Mouse (Mus musculus): ENCODE measurements around the gene Ddi2. TPM values are rescaled to one million over a fixed set of nuclear protein-coding genes. Genes with fewer than 3 reads are reported as not detected.

The Ddi2 gene
- polyA plus RNA-seq, 1 experiment from 2014 or later, result 15.4 TPM

DNA sequence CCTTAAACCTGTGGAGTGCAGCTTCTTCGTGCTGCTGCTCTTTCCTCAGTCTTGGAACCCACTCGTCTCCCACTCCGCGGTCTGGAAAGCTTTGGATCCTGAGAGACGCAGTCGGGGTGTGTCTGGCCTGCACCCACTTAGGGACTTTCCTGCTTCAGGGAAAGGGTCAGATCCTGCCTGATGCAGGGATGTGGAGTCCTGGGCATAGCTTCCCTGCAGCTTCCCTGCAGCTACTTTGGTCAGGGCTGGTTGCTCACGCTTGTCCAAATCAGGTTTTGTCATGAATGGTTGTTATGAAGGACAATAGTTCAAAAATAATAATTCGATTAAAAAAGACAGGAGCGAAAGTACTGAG, 12.0 kb upstream of the Ddi2 start:
- peak overlapping the region; percentile 37 for H3K4me3 ChIP-seq
- no peaks in the 10 kb centered on the region for H3K27me3 ChIP-seq
- peak overlapping the region; percentile 60 for H3K9ac ChIP-seq
- no peaks in the 10 kb centered on the region for H3K9me3 ChIP-seq
- WGBS, result 25% methylated on average over 9 of the region's 9 CpGs
- no peaks in the 10 kb centered on the region for H3K36me3 ChIP-seq
- 0 out of 2 replicates have a peak overlapping the region, but pooled peaks have one; percentile 15 for H3K27ac ChIP-seq (replicated peaks)
- peak; percentile 64 for ATAC-seq (ENCODE audit: low read depth)
- H3K4me1 ChIP-seq (replicated peaks), result peaks cover 8% of the 10 kb centered on the region; the same call in 1 of the 2 replicates
- peak overlapping the region; percentile 56 for H3K4me2 ChIP-seq

DNA sequence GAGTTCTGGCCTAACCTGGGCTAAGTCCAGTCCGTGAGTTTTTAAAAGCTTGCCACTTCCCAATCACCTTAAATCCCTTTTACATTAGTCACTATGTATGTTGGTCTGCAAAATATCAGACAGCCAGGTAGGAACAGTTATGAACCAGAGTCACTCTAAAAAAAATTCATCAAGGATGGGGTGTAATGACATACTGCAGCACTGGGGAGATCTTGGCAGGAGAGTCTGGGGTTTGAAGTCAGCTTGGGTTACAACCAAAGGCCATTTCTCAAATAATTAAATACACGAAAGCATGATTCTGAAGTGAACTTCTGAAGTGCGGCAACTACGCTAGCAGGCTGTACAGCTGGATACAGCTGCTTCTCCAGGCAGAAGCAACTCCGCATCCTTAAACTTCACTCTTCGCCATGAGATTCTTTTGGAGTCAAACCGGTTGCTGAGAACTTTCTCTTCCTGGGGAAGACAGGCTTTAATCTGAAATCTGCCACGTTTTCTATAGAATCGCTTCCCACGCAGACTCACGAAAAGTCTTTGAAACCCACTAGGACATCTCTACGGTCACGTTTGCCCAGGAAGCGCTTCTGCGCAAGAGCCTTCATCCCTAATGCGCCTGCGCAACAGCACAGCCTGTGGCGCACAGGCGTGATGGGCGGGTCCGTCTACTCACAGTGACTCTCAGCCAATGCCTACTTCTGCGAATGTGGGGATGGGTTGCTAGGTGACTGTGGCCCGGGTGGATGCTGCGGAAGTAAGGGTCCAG, 11.4 kb upstream of the Ddi2 start:
- Histone ChIP-seq H3K27me3 (no peaks in the 10 kb centered on the region), H3K9me3 (no peaks in the 10 kb centered on the region), H3K4me2 (peak overlapping the region; percentile 56), H3K4me1 (replicated peaks) (peaks cover 8% of the 10 kb centered on the region; the same call in 1 of the 2 replicates), H3K36me3 (no peaks in the 10 kb centered on the region), H3K9ac (peak overlapping the region; percentile 60), H3K4me3 (peak overlapping the region; percentile 37), H3K27ac (replicated peaks) (peak overlapping the region; percentile 15; the same call in 1 of the 2 replicates)
- WGBS, result 8% methylated on average over 24 of the region's 24 CpGs
- ATAC-seq (ENCODE audit: low read depth), result peak; percentile 98

DNA sequence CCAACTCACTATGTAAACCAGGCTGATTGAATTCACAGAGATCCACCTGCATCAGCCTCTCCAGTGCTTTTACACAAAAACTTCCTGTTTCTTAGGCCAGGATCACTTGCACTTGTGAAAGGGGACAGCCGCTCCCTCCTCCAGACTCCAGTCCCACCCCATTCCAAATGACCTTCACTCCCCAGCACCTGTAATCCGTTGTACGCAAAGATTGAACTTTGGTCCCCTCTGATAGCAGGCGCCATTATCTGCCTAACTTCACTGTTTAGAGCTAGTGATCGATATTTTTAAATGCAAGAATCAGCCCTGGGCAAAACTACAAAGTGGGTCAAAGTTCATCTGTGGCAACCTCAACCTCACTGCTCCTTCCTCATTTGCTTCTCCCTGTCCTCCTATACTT, 8.5 kb upstream of the Ddi2 start:
- H3K36me3 ChIP-seq, result no peaks in the 10 kb centered on the region
- no peak overlapping the region for H3K9ac ChIP-seq
- ATAC-seq (ENCODE audit: low read depth), result no peak
- H3K4me3 ChIP-seq, result no peak overlapping the region
- H3K9me3 ChIP-seq, result no peaks in the 10 kb centered on the region
- no peak overlapping the region for H3K4me2 ChIP-seq
- no peaks in the 10 kb centered on the region for H3K27me3 ChIP-seq
- WGBS, result 77% methylated on average over 5 of the region's 5 CpGs
- peaks cover 8% of the 10 kb centered on the region; the same call in 1 of the 2 replicates for H3K4me1 ChIP-seq (replicated peaks)
- no peak overlapping the region for H3K27ac ChIP-seq (replicated peaks)

DNA sequence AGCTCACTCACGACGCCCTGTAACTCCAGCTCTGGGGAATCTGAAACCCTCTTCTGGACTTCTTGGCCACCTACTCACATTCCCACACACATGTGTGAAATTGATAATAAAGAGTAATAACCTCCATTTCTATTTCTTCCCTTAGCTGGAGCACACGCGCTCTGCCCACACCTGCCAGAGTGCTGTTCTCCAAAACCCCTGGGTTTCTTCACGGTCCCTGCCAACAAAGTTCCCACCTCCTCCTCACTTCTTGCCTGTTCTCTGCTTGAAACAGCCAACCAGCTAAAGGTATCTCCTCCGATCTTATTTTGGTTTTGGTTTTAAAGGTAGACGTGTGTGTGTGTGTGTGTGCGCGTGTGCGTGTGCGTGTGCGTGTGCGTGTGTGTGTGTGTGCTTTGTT, 7.2 kb upstream of the Ddi2 start:
- 84% methylated on average over 13 of the region's 13 CpGs for WGBS

DNA sequence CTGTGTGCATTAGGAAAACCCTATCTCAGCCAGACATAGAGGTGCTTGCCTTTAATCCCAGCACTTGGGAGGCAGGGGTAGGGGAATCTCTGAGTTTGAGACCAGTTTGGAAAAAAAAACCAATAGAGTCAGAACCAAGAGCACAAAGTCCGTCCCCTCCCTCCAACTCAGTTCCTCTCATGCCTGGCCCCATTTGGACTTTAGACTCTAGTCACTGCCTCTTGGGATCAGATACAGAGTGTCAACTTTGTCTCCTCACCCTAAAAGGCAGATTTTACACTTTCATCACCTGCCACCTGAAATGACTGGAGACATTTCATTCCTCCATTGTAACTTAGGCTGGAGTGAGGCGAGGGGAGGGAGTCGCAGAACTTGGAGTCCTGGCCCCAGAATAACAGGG, 6.0 kb upstream of the Ddi2 start:
- no peak overlapping the region for H3K27ac ChIP-seq (replicated peaks)
- H3K27me3 ChIP-seq, result no peaks in the 10 kb centered on the region
- no peak overlapping the region for H3K4me3 ChIP-seq
- no peaks in the 10 kb centered on the region for H3K9me3 ChIP-seq
- H3K36me3 ChIP-seq, result no peaks in the 10 kb centered on the region
- 84% methylated on average over 3 of the region's 3 CpGs for WGBS
- no peak overlapping the region for H3K9ac ChIP-seq
- H3K4me1 ChIP-seq (replicated peaks), result peaks cover 2% of the 10 kb centered on the region; the same call in 1 of the 2 replicates
- H3K4me2 ChIP-seq, result no peak overlapping the region
- no peak for ATAC-seq (ENCODE audit: low read depth)

More for the DNA sequence above, 7.2 kb upstream of the Ddi2 start:
- H3K4me2 ChIP-seq, result no peak overlapping the region
- no peak overlapping the region for H3K9ac ChIP-seq
- no peaks in the 10 kb centered on the region for H3K27me3 ChIP-seq
- H3K4me1 ChIP-seq (replicated peaks), result peaks cover 8% of the 10 kb centered on the region; the same call in 1 of the 2 replicates
- no peaks in the 10 kb centered on the region for H3K9me3 ChIP-seq
- no peak overlapping the region for H3K27ac ChIP-seq (replicated peaks)
- no peaks in the 10 kb centered on the region for H3K36me3 ChIP-seq
- no peak overlapping the region for H3K4me3 ChIP-seq
- no peak for ATAC-seq (ENCODE audit: low read depth)

DNA sequence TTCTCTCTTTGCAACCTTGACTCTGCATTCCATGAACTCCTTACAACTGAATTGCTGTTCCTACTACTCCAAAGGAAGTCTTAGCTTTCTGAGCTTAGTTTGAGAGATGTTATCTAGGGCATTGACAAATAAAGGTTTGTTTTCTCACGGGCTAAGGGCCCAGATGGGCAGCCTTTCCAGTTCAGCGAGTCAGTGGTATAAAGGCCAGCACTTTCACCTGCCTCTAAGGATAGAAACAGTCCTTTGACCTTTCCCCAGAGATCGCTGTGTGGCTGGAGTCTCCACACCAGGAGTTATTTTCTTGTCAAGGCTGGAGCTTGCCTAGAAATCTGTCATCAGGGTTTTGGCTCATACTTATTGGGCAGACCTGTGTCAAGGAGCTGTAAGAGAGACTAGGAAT, 2.5 kb upstream of the Ddi2 start:
- ATAC-seq (ENCODE audit: low read depth), result no peak
- Histone ChIP-seq H3K27me3 (no peaks in the 10 kb centered on the region), H3K36me3 (no peaks in the 10 kb centered on the region), H3K4me3 (no peak overlapping the region), H3K4me1 (replicated peaks) (peaks cover 25% of the 10 kb centered on the region), H3K9me3 (no peaks in the 10 kb centered on the region), H3K27ac (replicated peaks) (no peak overlapping the region), H3K9ac (no peak overlapping the region), H3K4me2 (no peak overlapping the region)
- 69% methylated on average over 3 of the region's 3 CpGs for WGBS

DNA sequence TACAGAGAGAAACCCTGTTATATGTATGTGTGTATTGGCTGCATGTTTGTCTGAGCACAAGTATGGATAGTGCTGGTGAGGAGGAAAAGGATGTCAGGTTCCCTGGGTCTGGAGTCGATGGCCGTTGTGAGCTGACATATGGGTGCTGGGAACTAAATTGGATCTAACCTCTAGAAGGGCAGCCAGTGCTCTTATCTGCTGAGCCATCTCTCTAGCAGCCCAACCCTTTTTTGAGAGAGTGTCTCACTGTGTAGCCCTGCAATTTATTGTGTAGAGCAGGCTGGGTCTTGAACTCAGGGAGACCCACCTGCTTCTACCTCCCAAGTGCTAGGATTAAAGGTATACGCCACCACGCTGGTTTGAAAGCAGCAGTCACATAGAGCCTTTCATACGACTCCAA, 2.1 kb upstream of the Ddi2 start:
- Histone ChIP-seq H3K9me3 (no peaks in the 10 kb centered on the region), H3K4me2 (no peak overlapping the region), H3K4me1 (replicated peaks) (peaks cover 29% of the 10 kb centered on the region), H3K9ac (no peak overlapping the region), H3K27ac (replicated peaks) (no peak overlapping the region), H3K27me3 (no peaks in the 10 kb centered on the region), H3K36me3 (peaks cover 2% of the 10 kb centered on the region), H3K4me3 (no peak overlapping the region)
- whole genome bisulfite sequencing, result 88% methylated on average over 5 of the region's 5 CpGs
- no peak for ATAC-seq (ENCODE audit: low read depth)

DNA sequence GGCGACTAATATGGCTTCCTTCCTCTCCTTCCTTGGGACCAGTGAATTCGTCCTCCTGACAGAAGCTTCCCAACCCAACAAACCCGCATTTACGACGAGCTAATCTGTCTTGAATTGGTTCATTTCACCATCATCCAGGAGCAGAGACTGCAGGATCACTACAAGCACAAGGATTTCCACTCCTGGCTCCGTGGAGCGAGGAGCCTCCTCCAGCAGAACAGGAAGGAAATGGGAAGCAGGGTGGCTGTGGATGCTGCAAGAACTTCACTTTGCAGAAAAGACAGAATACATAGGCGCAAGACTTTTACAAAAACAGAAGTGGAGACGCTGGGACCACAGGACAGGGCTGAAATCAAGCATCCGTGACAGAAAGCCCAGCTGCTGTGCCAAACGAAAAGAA, 1.4 kb upstream of the Ddi2 start:
- peaks cover 31% of the 10 kb centered on the region for H3K4me1 ChIP-seq (replicated peaks)
- ATAC-seq (ENCODE audit: low read depth), result no peak
- no peak overlapping the region for H3K27ac ChIP-seq (replicated peaks)
- H3K36me3 ChIP-seq, result peaks cover 8% of the 10 kb centered on the region
- no peak overlapping the region for H3K4me3 ChIP-seq
- H3K4me2 ChIP-seq, result no peak overlapping the region
- H3K9me3 ChIP-seq, result no peaks in the 10 kb centered on the region
- H3K27me3 ChIP-seq, result no peaks in the 10 kb centered on the region
- H3K9ac ChIP-seq, result no peak overlapping the region
- WGBS, result 53% methylated on average over 11 of the region's 11 CpGs

DNA sequence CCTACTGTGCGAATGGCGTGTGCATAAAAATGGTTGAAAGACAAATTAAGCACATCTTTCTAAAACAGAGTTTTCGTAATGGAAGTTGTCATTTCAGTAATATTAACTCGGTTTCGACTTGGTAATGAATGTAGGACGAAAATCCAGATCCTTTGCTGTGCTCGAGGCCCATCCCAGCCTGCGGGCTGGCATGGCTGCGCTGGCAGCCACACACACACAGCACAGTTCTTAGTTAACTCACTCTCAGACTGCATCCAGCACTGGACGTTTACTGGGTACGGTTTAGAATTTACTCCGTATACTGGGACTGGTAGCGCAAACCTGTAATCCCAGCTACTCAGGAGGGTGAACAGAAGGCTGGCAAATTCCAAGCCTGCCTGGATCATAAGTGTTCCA, 452 bp upstream of the Ddi2 start:
- peaks cover 32% of the 10 kb centered on the region for H3K4me1 ChIP-seq (replicated peaks)
- peak overlapping the region; percentile 98 for H3K9ac ChIP-seq
- H3K9me3 ChIP-seq, result no peaks in the 10 kb centered on the region
- H3K4me2 ChIP-seq, result peak overlapping the region; percentile 91
- no peaks in the 10 kb centered on the region for H3K27me3 ChIP-seq
- peak overlapping the region; percentile 97 for H3K4me3 ChIP-seq
- 11% methylated on average over 13 of the region's 13 CpGs for WGBS
- ATAC-seq (ENCODE audit: low read depth), result peak; percentile 73
- H3K27ac ChIP-seq (replicated peaks), result peak overlapping the region; percentile 91
- peaks cover 8% of the 10 kb centered on the region for H3K36me3 ChIP-seq

DNA sequence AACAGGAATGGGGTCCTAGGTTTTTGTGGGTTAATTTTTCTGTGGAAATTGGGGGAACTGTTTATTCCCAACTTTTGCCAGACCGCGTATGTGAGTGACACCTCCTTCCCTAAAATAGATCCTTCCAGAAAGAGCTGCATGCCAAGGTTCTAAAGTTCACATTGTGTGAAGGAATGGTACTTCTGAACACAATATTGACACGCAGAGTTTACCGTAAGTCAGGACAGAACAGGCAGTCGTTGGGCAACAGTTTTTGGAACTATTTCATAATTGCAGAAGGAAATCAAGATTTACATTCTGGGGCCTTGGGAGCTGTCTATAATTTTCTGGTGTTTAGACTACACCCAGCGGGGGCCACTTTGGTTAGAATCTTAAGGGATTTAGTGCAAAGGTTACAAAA, 1.3 kb downstream of the Ddi2 start:
- Histone ChIP-seq H3K4me1 (replicated peaks) (peaks cover 32% of the 10 kb centered on the region), H3K4me2 (peak overlapping the region; percentile 91), H3K9ac (peak overlapping the region; percentile 98), H3K4me3 (peak overlapping the region; percentile 97), H3K27ac (replicated peaks) (0 out of 2 replicates have a peak overlapping the region, but pooled peaks have one; percentile 91), H3K36me3 (peaks cover 10% of the 10 kb centered on the region), H3K9me3 (no peaks in the 10 kb centered on the region), H3K27me3 (no peaks in the 10 kb centered on the region)
- no peak for ATAC-seq (ENCODE audit: low read depth)
- 78% methylated on average over 6 of the region's 6 CpGs for WGBS

DNA sequence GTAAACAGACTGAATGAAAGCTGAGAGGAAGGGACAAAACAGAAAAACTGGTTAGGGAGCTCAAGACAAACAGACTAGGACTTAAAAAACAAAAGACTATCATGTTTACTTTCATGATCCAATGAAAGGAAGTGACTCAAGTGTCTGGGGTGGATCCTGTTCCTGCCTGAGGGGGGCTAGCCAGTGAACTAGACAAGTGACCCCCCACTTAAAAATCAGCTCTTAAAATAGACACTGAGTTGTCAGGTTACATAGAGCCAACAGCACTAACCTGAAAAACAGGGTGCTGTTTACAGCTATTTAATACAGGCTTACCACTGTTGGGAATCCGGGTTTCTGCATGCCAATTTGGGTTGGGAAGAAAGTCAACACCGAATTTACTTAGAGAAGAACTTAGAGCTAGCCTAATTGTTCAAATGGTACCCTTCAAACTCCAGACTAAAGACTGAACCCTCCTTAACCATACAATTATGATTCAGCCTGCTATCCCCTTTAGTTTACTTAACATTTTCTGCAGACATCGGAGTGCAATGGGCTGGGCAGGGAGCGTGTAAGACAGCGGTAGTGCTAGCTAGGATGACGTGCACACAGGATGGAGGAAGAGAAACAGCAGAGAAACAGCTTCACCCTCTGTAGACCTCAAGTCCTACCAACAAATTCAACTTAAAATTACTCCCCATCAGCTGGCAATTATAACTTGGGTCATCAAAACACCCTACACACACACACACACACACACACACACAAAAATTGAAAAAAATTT, 2.3 kb downstream of the Ddi2 start:
- peaks cover 12% of the 10 kb centered on the region for H3K36me3 ChIP-seq
- no peaks in the 10 kb centered on the region for H3K27me3 ChIP-seq
- 80% methylated on average over 6 of the region's 6 CpGs for WGBS
- peak overlapping the region; percentile 91; the same call in 1 of the 2 replicates for H3K4me2 ChIP-seq
- no peak overlapping the region for H3K9ac ChIP-seq
- no peak overlapping the region for H3K27ac ChIP-seq (replicated peaks)
- peaks cover 32% of the 10 kb centered on the region for H3K4me1 ChIP-seq (replicated peaks)
- no peaks in the 10 kb centered on the region for H3K9me3 ChIP-seq
- H3K4me3 ChIP-seq, result no peak overlapping the region
- ATAC-seq (ENCODE audit: low read depth), result no peak

DNA sequence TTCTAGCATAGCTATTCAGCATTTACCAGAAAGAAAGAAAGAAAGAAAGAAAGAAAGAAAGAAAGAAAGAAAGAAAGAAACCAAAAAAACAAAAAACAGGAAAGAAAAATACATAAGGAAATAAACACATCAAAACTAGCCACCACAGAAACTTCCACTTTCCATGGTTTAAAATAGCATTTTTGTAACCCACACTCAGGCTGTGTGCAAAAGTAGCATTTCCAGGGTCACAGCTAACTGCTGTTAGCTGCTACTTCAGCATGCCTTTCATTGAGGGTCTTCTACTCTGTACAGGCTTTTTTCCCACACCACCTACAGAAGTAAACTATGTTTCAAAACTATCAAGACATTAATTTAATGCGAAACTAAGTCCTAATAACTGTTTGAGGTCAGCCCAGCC, 3.9 kb downstream of the Ddi2 start:
- Histone ChIP-seq H3K36me3 (peaks cover 12% of the 10 kb centered on the region), H3K9ac (no peak overlapping the region), H3K4me1 (replicated peaks) (peaks cover 35% of the 10 kb centered on the region), H3K4me3 (no peak overlapping the region), H3K27me3 (no peaks in the 10 kb centered on the region), H3K4me2 (no peak overlapping the region), H3K27ac (replicated peaks) (no peak overlapping the region), H3K9me3 (no peaks in the 10 kb centered on the region)
- 98% methylated on average over 1 of the region's 1 CpGs for WGBS
- no peak for ATAC-seq (ENCODE audit: low read depth)
